14 mouse cellular contexts compared by ENCODE assay signal in the genomic region with DNA sequence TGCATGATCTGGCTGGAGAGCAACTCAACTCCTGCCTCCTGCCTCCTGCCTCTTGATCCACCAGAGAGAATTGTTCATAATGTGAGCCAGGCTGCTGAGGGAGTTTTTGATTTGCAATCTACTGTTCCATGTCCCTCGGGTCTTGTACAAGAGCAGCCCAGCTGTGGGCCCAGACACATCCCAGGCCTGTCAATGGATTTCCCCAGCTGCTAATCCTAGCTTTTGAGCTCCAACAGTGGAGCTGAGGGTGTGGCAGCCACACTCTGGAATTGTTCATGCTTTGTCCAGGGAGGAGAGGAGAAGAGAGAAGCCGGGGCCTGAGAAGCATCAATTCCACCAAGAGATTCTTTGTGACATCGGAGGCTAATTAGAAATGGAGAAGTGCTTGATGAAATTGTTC.
DNase-seq lines count a peak whose midpoint lies in the region; ATAC-seq lines count a peak whose summit lies in the region.
"Had no signal": no experiment of that assay in that cellular context is flagged by ENCODE, and none has a peak within 500 bp of the region (broad histone marks: within the 10 kb centered on the region; RNA-seq: fewer than 3 reads in every experiment).

No protein-coding gene starts in this region.

- no peaks in the 10 kb centered on the region for H3K36me3 ChIP-seq in heart, embryonic 10.5 days
- no peaks in the 10 kb centered on the region for H3K36me3 ChIP-seq in heart, embryonic 15.5 days
- H3K36me3 ChIP-seq: neural tube, embryonic 15.5 days had no signal

- 0 out of 2 replicates have a peak, but pooled peaks have one; percentile 32 for ATAC-seq in heart, embryonic 15.5 days (replicated peaks; ENCODE audit: insufficient number of reproducible peaks, insufficient read depth, low FRiP score, low read depth)
- ATAC-seq: intestine, embryonic 16.5 days had no signal

- H3K9ac ChIP-seq in heart, embryonic 15.5 days = no peak overlapping the region
- H3K9ac ChIP-seq: neural tube, embryonic 15.5 days had no signal

- H3K4me3 ChIP-seq in heart, embryonic 10.5 days = no peak overlapping the region
- no peak overlapping the region for H3K4me3 ChIP-seq in heart, embryonic 15.5 days
- H3K4me3 ChIP-seq: erythroblast, embryonic 14.5 days; neural tube, embryonic 15.5 days had no signal

- no peaks in the 10 kb centered on the region for H3K27me3 ChIP-seq in heart, embryonic 10.5 days (ENCODE audit: insufficient read depth, poor library complexity, severe bottlenecking)
- H3K27me3 ChIP-seq in heart, embryonic 15.5 days = no peaks in the 10 kb centered on the region
- H3K27me3 ChIP-seq: neural tube, embryonic 15.5 days had no signal

- DNase-seq in heart, adult 18-20 months = peak; percentile 59 to 87
- no peak for DNase-seq in heart, embryonic 10.5 days (ENCODE audit: low spot score)
- DNase-seq in ovary, postnatal 36 days (ENCODE audit: low spot score) = peak; percentile 6
- DNase-seq in ovary, postnatal 10 days (ENCODE audit: low spot score) = no peak
- peak; percentile 87 for DNase-seq in skeletal muscle tissue, adult 2 months (ENCODE audit: low read depth, low spot score)
- no peak for DNase-seq in left cerebral cortex, postnatal 36 days (ENCODE audit: low spot score in 2 of 2)
- no peak for DNase-seq in yolk sac, embryonic 10.5 days (ENCODE audit: low spot score)
- DNase-seq: cerebellum, postnatal 25 days; spleen, adult 18-20 months; thymus, postnatal 14 days had no signal

- 76% methylated on average over 3 of the region's 3 CpGs for WGBS in heart, embryonic 10.5 days
- 58% methylated on average over 3 of the region's 3 CpGs for WGBS in heart, embryonic 15.5 days

- no peaks in the 10 kb centered on the region for H3K9me3 ChIP-seq in heart, embryonic 10.5 days
- no peaks in the 10 kb centered on the region for H3K9me3 ChIP-seq in heart, embryonic 15.5 days (replicated peaks)
- H3K9me3 ChIP-seq: neural tube, embryonic 15.5 days had no signal

- H3K27ac ChIP-seq in heart, embryonic 10.5 days = no peak overlapping the region
- no peak overlapping the region; the same call in 1 of the 2 replicates for H3K27ac ChIP-seq in heart, embryonic 15.5 days
- H3K27ac ChIP-seq: neural tube, embryonic 15.5 days had no signal

- no peak overlapping the region for H3K4me2 ChIP-seq in heart, embryonic 15.5 days
- H3K4me2 ChIP-seq: neural tube, embryonic 15.5 days had no signal

- intact Hi-C loops in left cerebral cortex, postnatal 36 days (cut with DNase I) = no loop called here

- H3K4me1 ChIP-seq in heart, embryonic 10.5 days = no peaks in the 10 kb centered on the region
- peaks cover 5% of the 10 kb centered on the region; the same call in 1 of the 2 replicates for H3K4me1 ChIP-seq in heart, embryonic 15.5 days (replicated peaks)

Comparison
In these comparisons a context has a peak if more than half of its experiments do, and no peak if none do; other contexts are left out.
1. DNase-seq: peak in heart, adult 18-20 months (2 of 2), ovary, postnatal 36 days (single experiment) and skeletal muscle tissue, adult 2 months (single experiment); none in heart, embryonic 10.5 days (single experiment), ovary, postnatal 10 days (single experiment), left cerebral cortex, postnatal 36 days (0 of 2) and yolk sac, embryonic 10.5 days (single experiment).